Mouse (Mus musculus): ENCODE results near the gene Cep83. TPM values are rescaled to one million over a fixed set of nuclear protein-coding genes. Genes with fewer than 3 reads are reported as not detected.
A peak's percentile ranks its signal among the peaks of the same experiment; 100 is the strongest.
"Not testable (repeated sequence)": the region's sequence is repeated elsewhere in the genome, so short reads cannot be mapped to it uniquely, and the experiment has no call there.

Gene Cep83
- 10 to 100 TPM; 39.1 to 47.1 TPM for total RNA-seq (2021)

DNA sequence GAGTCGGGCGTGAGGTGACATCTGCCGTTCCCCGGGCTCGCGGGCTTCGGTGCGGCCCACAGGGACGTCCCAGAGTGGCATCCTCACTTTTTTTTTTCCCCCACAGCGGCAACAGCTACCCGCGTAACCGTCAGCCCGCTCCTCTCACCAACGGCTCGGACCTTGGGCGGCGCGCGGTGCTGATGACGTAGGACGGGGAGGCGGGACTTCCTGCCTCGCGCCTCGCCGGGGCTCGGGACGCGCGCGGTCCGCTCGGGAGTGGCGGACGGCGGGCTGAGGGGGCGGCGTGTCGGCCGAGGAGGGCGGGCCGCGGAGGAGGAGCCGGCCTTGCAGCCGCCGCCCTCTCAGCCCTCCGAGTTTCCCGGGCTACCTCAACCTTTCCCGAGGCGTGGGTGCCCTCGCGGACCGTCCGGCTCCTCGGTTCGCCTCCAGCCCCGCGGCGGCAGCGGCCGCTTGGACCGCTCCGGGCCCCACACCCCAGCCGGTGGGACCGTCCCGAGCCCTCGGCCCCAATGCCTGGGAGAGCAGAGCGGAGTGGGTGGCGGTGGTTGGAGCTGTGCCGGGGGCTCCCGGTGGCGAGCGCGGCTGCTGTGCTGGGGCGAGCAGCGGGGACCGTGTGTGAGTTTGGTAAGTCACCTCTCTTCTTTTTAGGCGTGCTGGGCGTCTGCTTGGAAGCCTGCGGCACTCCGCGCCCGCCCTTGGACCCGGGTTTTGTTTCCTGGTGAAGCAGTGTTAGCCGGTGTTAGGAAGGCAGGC lies at the start of gene Cep83:
TSS of gene Cep83 (plus strand) at position 235 of the 756 bp plus-strand sequence.
- peak; percentile 92 to 95 for DNase-seq (ENCODE audit: low spot score in 2 of 2)
- intact Hi-C loops (cut with DNase I), result loop anchor here (1.0 to 5.0 kb wide), 4 partner anchors 139 to 801 kb away; partner anchors contain the start of gene Plxnc1

DNA sequence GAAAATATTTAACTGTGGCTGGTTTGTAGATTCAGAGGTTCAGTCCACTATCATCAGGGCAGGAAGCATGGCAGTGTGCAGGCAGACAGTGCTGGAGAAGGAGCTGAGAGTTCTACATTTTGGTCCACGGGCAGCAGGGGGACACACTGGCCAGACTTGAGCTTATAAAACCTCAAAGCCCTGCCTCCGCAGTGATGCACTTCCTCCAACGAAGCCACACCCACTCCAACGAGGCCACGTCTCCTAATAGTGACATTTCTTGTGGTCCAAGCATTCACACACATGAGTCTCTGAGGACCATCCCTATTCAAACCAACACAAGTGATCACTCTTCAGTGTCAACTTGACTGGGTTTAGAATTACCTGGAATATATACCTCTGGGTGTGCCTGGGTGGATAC lies 49.2 kb upstream of the Cep83 start:
- intact Hi-C loops (cut with DNase I), result no loop called here
- no peak for DNase-seq (ENCODE audit: low spot score in 2 of 2)

DNA sequence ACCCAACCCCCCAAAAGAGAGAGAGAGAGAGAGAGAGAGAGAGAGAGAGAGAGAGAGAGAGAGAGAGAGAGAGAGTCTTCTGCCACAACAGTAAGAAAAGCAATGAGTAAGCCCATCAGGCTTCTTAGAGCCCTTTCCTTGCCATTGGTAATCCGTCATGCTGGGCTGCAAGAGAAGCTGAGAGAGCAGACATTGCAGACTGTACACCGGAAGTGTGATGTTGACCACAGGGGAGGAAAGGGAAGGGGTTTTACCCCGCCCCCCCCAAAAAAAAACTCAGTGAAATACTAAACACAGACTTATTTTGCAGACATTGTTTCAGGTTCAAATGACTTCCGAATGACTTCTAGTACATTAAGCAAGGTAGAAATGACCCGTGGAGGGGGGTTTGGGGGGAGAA lies 48.4 kb upstream of the Cep83 start:
- DNase-seq (ENCODE audit: low spot score in 2 of 2), result no peak
- intact Hi-C loops (cut with DNase I), result loop anchor here (1.0 kb wide), 1 partner anchor 38 kb away; no protein-coding TSS in a partner anchor

DNA sequence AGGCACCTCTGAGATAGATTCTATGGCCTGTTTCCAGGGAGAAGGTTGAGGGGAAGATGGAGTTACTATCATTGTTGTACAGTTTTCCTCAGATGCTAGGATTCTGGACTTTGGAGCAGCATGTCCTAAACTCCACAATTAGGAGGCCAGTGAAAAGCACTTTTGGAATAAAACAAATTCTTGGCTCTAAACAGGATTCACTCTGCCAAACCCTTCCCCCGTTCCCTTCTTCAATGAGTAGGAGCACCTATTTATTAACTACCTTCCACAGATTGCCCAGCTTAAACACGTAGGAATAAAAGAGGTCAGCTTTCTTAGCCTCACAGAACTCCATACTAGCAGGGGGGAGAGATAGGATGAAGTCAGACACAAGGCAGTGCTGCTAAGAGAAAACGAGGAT lies 24.4 kb upstream of the Cep83 start:
- DNase-seq (ENCODE audit: low spot score in 2 of 2), result no peak
- intact Hi-C loops (cut with DNase I), result no loop called here

DNA sequence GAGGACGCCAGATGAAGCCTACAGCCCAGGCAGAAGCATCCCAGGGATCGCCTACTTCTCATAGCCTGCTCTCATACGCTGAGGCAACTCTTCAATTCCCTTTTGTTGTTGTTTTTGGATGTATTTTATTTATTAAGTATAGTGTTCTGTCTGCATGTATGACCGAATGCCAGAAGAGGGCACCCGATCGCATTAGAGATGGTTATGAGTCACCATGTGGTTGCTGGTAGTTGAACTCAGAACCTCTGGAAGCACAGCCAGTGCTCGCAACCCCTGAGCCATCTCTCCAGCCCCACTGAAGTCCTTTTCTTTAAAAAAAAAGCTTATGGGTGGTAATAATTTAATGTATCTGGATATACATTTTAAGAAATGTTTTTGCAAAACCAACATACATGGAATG lies 24.0 kb upstream of the Cep83 start:
- intact Hi-C loops (cut with DNase I), result no loop called here
- no peak for DNase-seq (ENCODE audit: low spot score in 2 of 2)

DNA sequence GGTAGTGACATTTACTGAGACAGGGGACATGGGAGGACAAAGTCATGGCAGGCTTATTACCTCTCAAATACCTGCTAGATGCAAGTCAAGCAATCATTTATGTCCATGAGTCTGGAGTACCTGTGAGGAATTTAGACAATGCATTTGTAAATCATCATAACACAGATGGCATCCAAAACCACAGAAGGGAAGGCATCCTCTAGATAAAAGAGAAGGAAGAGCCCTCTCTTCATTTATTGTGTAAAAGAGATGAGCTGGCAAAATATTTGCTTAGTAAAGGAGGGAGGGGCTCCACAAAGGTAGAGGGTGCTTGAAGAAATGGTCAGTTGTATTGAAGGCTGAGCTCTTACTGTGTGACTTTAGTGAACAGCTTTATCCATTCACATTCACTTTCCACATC lies 20.3 kb upstream of the Cep83 start:
- DNase-seq (ENCODE audit: low spot score in 2 of 2), result no peak
- intact Hi-C loops (cut with DNase I), result no loop called here

DNA sequence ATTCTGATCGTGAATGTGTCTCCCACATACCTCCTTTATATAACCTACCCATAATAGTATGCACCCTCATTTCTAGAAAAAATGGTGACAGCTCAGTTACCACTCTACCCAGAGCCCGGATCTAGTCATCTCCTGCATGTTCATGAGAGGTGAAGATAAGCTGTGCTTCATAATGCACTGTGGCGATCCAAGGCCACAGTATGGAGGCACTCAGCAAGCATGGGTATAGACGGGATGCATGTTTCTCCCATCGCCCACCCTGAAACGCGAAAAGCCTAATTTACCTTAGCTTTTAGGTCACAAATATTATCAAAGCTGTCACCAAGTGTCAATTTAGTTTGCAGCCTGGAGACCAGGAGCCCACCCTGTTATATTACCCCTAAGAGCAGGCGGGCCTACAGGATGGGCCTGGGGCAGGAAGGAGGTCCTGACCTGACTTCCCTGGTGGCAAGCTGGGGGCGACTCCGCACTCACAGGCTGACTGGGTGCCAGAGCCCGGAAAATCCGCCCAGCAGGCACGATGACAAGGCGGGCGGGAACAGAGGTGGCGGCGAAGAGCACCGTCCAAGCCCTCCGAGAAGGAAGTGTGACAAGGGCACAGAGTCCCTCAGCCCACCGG lies 544 bp upstream of the Cep83 start:
- intact Hi-C loops (cut with DNase I), result loop anchor here (2.0 to 5.0 kb wide), 3 partner anchors 139 to 801 kb away; no protein-coding TSS in a partner anchor
- peak; percentile 50 to 81 for DNase-seq (ENCODE audit: low spot score in 2 of 2)

DNA sequence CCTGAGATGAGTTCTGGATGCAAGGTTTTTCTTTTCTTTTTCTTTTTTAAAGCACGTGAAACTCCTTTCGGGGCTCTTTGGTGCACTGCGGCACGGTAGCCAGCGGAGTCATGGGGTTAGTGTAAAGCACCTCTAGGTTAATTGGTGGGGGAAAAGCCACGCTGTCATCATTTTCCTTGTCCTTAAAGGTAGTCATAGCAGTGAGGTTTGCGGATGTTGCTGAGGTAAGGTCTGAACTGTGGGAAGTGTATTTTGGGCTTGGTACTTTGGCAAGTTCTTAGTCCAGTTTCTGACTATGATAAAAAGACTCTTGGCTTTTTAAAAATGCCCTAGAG lies 689 bp downstream of the Cep83 start:
- DNase-seq (ENCODE audit: low spot score in 2 of 2), result no peak
- intact Hi-C loops (cut with DNase I), result loop anchor here (1.0 to 5.0 kb wide), 4 partner anchors 138 to 802 kb away; partner anchors contain the start of gene Plxnc1

DNA sequence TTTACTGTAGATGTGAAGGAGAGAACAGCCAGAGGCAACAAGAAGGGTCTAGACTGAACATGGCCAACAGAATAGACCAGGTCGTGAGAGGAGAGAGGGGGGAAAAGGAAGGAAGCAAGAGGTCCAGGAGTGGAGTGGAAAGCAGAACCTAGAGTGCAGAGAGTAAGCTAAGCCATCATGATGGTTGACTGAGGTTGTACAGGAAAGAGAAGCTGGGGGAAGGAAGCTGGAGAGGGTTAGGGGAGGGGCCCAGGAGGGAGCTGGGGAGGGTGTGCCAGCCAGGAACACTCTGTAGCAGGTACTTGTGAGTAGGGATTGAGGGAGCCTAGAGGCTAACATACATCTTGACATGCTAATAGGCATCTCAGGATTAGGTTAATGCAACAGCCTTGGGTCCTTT lies 1.9 kb downstream of the Cep83 start:
- no peak for DNase-seq (ENCODE audit: low spot score in 2 of 2)
- intact Hi-C loops (cut with DNase I), result no loop called here

DNA sequence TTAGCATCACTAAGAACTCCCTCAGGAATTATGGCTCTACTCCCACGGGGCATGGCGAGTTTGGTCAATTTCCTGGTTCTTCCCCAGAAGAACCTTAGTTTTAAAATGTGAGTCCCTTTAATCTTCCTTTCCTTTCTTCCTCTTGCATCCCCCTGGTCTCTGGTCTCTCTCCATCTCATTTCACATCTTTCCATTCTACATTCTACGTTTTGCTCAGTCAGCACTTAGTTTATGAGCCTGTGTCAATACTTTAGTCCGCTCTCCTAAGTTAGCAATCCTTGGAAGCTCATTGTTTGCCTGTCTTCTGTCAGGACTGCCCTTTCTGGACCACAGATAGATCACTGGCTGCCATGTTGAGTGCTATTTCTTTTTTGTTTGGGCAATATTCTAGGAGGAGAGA lies 3.7 kb downstream of the Cep83 start:
- intact Hi-C loops (cut with DNase I), result no loop called here
- DNase-seq (ENCODE audit: low spot score in 2 of 2), result no peak

DNA sequence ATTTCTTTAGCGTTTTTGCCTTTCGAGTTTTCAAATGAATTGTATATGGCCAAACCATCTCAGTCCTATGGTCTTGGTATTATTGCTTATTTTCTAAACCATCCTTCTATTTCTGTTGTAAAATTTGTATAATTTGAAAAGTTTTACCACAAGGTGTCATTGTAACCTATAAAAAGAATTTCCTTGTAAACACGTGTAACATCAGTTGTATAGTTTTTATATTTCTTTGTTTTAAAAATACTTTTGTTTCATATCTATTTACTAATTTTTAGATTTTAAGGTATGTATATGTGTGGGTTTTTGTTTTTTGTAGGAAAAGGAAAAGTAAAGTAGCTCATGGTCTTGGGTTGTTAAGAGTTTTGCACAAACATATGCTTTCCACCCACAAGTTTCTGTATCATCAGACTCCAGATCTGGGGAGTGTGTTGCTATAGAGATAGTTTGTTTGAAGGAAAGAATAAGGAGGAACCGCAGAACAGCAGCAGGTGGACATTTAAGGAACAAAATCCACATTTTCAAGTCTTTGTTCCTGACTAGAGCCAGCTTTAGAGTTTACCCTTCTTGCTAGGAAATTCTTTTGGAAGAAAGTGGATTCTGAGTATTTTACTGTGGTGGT lies 17.3 kb downstream of the Cep83 start:
- intact Hi-C loops (cut with DNase I), result no loop called here
- DNase-seq (ENCODE audit: low spot score in 2 of 2), result peak in 1 of 2 experiments; percentile 62

DNA sequence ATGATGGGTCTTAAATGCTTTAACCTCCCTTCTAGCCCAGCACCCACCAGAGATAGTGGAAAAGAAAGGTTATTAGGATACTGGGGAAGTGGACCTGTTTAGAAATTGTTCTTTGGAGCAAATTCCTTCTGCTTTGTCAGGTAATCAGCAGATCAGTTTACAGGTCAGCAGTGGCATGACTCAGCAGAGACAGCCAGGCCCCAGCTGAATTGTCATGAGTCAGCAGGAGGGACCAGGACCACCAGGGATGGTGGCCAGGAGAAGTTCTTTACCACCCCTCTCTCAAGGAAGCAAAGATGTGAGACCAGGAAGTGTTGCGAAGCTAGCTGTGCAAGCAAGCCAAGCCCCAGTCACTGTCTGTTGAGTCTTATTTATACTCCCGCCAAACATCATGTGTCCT lies 18.2 kb downstream of the Cep83 start:
- intact Hi-C loops (cut with DNase I), result no loop called here
- no peak for DNase-seq (ENCODE audit: low spot score in 2 of 2)

DNA sequence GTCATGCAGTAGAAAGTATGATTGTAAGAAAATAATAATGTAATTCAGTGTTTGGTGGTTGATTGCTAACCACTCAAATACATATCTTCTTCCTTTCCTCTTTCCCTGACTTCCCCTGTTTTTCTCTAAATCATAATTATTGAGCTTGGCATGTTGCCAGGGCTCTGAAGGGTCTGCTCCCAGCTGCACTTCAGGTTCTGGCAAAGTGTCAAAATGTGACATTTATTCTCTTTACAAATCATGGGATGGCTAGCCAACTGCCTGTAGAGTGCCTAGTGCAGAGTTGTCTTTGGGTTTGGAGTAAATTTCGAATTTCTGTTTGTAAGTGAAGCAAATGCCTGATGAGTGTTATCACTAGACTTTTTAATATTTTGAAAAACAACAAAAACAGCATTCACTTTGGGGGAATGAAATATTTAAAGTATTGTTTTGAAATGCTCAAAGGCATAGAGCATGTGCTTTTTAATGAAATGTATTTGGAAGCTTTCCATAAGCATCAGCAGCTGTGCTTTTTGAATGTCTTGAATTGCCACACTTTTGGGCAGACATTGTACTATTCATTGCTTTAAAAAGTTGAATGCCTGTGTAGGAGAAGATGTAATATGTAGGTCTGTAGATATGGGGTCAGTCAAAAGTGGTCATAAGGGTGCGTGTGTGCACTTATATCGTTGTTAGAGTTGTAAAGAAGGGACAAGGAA lies 21.3 kb downstream of the Cep83 start:
- intact Hi-C loops (cut with DNase I), result no loop called here
- DNase-seq (ENCODE audit: low spot score in 2 of 2), result no peak

DNA sequence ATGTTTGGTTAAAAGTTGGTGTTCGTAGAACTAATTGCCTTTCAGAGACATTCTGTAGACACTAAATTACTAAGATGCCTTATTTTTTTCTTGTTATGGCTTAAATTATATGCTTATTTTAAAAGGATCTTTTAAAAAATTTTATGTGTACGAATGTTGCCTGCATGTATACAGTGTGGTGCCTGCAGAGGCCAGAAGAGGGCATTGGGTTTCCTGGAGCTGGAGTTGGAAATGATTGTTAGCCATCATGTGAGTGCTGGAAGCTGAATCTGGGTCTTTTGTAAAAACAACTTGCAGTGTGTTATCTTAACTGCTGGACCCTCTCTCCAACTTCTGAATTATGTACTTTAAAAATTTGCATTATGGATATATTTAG lies 21.9 kb downstream of the Cep83 start:
- intact Hi-C loops (cut with DNase I), result no loop called here
- DNase-seq (ENCODE audit: low spot score in 2 of 2), result no peak

DNA sequence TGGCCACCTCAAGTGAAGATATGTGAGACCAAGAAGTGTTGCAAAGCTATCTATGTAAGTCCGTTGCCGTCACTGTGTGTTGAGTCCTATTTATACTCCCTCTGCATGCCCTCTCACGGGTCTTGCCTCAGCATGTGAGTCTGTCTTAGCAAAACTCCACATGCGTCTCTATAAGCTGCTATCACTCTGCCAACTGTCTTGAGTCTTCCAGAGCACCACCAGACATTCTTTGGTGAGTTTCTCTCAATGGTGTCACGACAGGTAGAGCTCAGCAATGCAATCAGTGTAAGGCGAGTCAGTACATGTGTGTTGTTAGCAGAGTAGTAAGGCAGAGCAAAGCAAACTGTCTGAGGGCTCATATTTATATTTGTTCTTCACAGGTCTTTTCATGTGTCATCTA lies 31.8 kb downstream of the Cep83 start:
- intact Hi-C loops (cut with DNase I), result no loop called here
- DNase-seq (ENCODE audit: low spot score in 2 of 2), result no peak

DNA sequence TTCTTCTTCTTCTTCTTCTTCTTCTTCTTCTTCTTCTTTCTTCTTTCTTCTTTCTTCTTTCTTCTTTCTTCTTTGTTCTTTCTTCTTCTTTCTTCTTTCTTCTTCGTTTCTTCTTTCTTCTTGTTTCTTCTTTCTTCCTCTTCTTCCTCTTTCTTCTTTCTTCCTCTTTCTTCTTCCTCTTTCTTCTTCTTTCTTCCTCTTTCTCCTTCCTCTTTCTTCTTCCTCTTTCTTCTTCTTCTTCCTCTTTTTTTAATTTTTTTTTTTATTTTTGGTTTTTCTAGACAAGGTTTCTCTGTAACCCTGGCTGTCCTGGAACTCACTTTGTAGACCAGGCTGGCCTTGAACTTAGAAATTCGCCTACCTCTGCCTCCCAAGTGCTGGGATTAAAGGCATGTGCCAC lies 39.6 kb downstream of the Cep83 start:
- intact Hi-C loops (cut with DNase I); DNase-seq (ENCODE audit: low spot score in 2 of 2): not testable (repeated sequence)

DNA sequence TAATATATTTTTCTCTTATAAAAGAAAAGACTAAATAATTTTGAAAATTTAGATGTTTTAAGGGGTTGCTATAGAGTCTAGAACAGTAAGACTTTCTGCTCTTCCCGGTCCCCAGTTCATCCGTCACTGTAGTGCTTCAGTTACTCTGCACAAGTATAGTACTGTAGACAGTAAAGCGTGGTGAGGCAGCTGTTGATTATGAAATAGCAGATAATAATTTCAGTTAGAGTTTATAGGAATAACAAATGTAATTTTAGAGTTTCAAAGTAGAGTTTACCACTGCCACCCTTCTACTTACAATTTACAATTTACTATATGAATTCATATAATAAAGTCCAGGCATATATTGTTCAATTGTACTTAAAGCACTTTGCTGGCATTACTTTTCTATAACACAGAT lies 42.0 kb downstream of the Cep83 start:
- intact Hi-C loops (cut with DNase I), result no loop called here
- no peak for DNase-seq (ENCODE audit: low spot score in 2 of 2)

DNA sequence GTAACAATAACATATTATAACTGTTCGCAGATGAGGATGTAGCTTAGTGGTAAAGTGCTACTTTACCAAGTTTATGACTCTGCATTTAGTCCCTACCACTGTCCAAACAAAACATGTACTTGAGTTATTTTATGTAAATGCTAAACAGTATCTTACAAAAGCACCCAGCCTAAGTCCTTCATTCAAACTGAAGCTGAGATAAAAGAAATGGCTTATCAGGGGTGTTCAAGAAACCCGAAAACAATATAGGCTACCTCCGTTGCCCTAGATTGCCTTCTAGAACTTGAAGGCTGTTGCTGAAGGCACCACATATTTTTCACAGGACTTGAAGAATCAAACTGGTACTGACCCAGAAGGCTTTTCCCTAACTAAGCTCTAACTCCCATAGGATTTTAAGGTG lies 46.4 kb downstream of the Cep83 start:
- intact Hi-C loops (cut with DNase I), result no loop called here
- DNase-seq (ENCODE audit: low spot score in 2 of 2), result no peak

DNA sequence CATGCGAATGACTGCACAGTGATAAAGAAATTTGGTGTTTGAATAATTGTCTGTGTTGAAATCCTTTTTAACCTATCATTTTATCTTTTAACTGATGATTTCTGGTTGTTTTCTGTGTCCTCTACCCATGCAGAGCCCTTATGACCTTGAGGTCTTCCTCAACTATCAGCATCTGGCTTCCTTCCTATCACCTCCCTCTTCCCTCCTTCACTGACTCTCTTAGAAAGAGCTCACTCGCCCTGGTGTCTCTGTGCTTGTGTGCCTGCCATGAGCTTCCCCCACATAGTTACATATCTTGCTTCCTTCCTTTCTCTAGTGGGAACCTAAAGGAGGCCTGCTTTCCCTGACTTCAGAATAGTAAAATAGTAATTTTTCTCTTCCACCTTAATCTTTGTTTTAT lies 51.8 kb downstream of the Cep83 start:
- intact Hi-C loops (cut with DNase I), result no loop called here
- no peak for DNase-seq (ENCODE audit: low spot score in 2 of 2)

DNA sequence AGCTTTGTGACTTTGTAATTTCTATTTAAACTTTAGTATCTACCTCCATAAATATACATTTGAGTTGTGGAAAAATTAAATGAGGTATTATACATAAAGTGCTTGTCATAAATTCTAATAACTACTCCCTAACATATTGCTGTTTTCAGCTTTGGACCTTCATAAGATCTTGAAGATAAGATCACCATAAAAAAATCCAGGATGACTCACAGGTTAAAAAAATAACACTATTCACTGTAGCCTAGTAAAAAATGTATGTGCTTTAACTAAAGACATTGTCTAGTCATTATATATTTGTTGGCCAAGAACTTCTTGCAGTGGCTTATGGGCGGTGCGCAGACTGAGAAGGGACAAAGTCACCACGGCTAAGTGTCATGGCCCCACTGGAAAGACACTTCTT lies 53.0 kb downstream of the Cep83 start:
- DNase-seq (ENCODE audit: low spot score in 2 of 2), result no peak
- intact Hi-C loops (cut with DNase I), result no loop called here
